Mouse (Mus musculus): ENCODE measurements at regions not wholly inside any gene's neighbourhood (a gene's known extent, or its start where the extent isn't known, plus 50 kb on each side); places are given as distances from the start of the nearest gene placed in this dataset.
"Not testable (repeated sequence)": the region's sequence is repeated elsewhere in the genome, so short reads cannot be mapped to it uniquely, and the experiment has no call there.

GRCm38 (mm10) chr4:38396635-38397034 lies 1053.5 kb upstream of the 1700009N14Rik start:
- DNase-seq (ENCODE audit: low read depth, low spot score), result no peak
- Histone ChIP-seq H3K9ac (ENCODE audit: control insufficient read depth, low read depth, low read length, poor library complexity, severe bottlenecking) (no peak overlapping the region), H3K79me2 (ENCODE audit: control insufficient read depth, insufficient read depth, low read length, poor library complexity) (no peaks in the 10 kb centered on the region), H3K4me3 (ENCODE audit: control insufficient read depth in 1 of 2, insufficient read depth in 1 of 2, low read depth in 2 of 2, low read length in 2 of 2) (no peak overlapping the region), H3K4me1 (ENCODE audit: control insufficient read depth in 1 of 2, insufficient read depth in 2 of 2, low read length in 2 of 2) (no peaks in the 10 kb centered on the region), H3K27me3 (ENCODE audit: control insufficient read depth in 1 of 2, insufficient read depth in 2 of 2, low read length in 2 of 2) (no peaks in the 10 kb centered on the region), H3K27ac (ENCODE audit: control insufficient read depth, low read depth, low read length) (no peak overlapping the region), H3K36me3 (ENCODE audit: control insufficient read depth in 1 of 2, insufficient read depth in 2 of 2, low read length in 2 of 2) (no peaks in the 10 kb centered on the region), H3K9me3 (replicated peaks; ENCODE audit: insufficient read depth, low read length) (no peaks in the 10 kb centered on the region)
- TF ChIP-seq USF2 (IDR thresholded peaks at IDR 0.05; ENCODE audit: borderline replicate concordance in 1 of 2, insufficient read depth in 1 of 2, low read depth in 1 of 2, low read length in 2 of 2) (no peak), MYB (IDR thresholded peaks at IDR 0.05; ENCODE audit: low read depth, low read length) (no peak), POLR2AphosphoS5 (IDR thresholded peaks at IDR 0.05; ENCODE audit: borderline replicate concordance, low read depth, low read length) (no peak), BHLHE40 (IDR thresholded peaks at IDR 0.05; ENCODE audit: borderline replicate concordance, low read depth, low read length) (no peak), USF1 (IDR thresholded peaks at IDR 0.05; ENCODE audit: low read depth, low read length) (no peak), JUND (IDR thresholded peaks at IDR 0.05; ENCODE audit: low read depth, low read length) (no peak), SMC3 (IDR thresholded peaks at IDR 0.05; ENCODE audit: low read depth, low read length) (no peak), MXI1 (IDR thresholded peaks at IDR 0.05; ENCODE audit: low read depth, low read length) (no peak), EP300 (IDR thresholded peaks at IDR 0.05; ENCODE audit: low read depth in 1 of 2, low read length in 2 of 2) (no peak), MAFK (IDR thresholded peaks at IDR 0.05; ENCODE audit: borderline replicate concordance, low read depth, low read length) (no peak), GATA1 (IDR thresholded peaks at IDR 0.05; ENCODE audit: low read depth, low read length) (no peak), ELF1 (IDR thresholded peaks at IDR 0.05; ENCODE audit: low read depth, low read length) (no peak)

GRCm38 (mm10) chr4:38435326-38435725 lies 1014.8 kb upstream of the 1700009N14Rik start:
- not testable (repeated sequence) for H3K79me2 ChIP-seq (ENCODE audit: control insufficient read depth, insufficient read depth, low read length, poor library complexity); H3K9me3 ChIP-seq (replicated peaks; ENCODE audit: insufficient read depth, low read length); H3K27ac ChIP-seq (ENCODE audit: control insufficient read depth, low read depth, low read length); DNase-seq (ENCODE audit: low read depth, low spot score); H3K27me3 ChIP-seq (ENCODE audit: control insufficient read depth in 1 of 2, insufficient read depth in 2 of 2, low read length in 2 of 2); H3K36me3 ChIP-seq (ENCODE audit: control insufficient read depth in 1 of 2, insufficient read depth in 2 of 2, low read length in 2 of 2); H3K4me1 ChIP-seq (ENCODE audit: control insufficient read depth in 1 of 2, insufficient read depth in 2 of 2, low read length in 2 of 2); H3K4me3 ChIP-seq (ENCODE audit: control insufficient read depth in 1 of 2, insufficient read depth in 1 of 2, low read depth in 2 of 2, low read length in 2 of 2); H3K9ac ChIP-seq (ENCODE audit: control insufficient read depth, low read depth, low read length, poor library complexity, severe bottlenecking)

GRCm38 (mm10) chr4:38461473-38462194 lies 988.5 kb upstream of the 1700009N14Rik start:
- Histone ChIP-seq H3K4me1 (ENCODE audit: control insufficient read depth in 1 of 2, insufficient read depth in 2 of 2, low read length in 2 of 2) (no peaks in the 10 kb centered on the region), H3K4me3 (ENCODE audit: control insufficient read depth in 1 of 2, insufficient read depth in 1 of 2, low read depth in 2 of 2, low read length in 2 of 2) (no peak overlapping the region), H3K9ac (ENCODE audit: control insufficient read depth, low read depth, low read length, poor library complexity, severe bottlenecking) (no peak overlapping the region), H3K79me2 (ENCODE audit: control insufficient read depth, insufficient read depth, low read length, poor library complexity) (no peaks in the 10 kb centered on the region), H3K27me3 (ENCODE audit: control insufficient read depth in 1 of 2, insufficient read depth in 2 of 2, low read length in 2 of 2) (no peaks in the 10 kb centered on the region), H3K36me3 (ENCODE audit: control insufficient read depth in 1 of 2, insufficient read depth in 2 of 2, low read length in 2 of 2) (no peaks in the 10 kb centered on the region), H3K9me3 (replicated peaks; ENCODE audit: insufficient read depth, low read length) (no peaks in the 10 kb centered on the region), H3K27ac (ENCODE audit: control insufficient read depth, low read depth, low read length) (no peak overlapping the region)
- no peak for DNase-seq (ENCODE audit: low read depth, low spot score)
- TF ChIP-seq NRF1 (IDR thresholded peaks at IDR 0.05; ENCODE audit: insufficient read depth, low read depth, low read length, poor library complexity, severe bottlenecking) (no peak), MYB (IDR thresholded peaks at IDR 0.05; ENCODE audit: low read depth, low read length) (no peak), POLR2A (IDR thresholded peaks at IDR 0.05; ENCODE audit: control insufficient read depth in 1 of 2, insufficient read depth in 1 of 2, low read depth in 1 of 2, low read length in 2 of 2, poor library complexity in 1 of 2) (no peak), POLR2AphosphoS5 (IDR thresholded peaks at IDR 0.05; ENCODE audit: borderline replicate concordance, low read depth, low read length) (no peak), USF1 (IDR thresholded peaks at IDR 0.05; ENCODE audit: low read depth, low read length) (no peak), MXI1 (IDR thresholded peaks at IDR 0.05; ENCODE audit: low read depth, low read length) (no peak), SIN3A (IDR thresholded peaks at IDR 0.05; ENCODE audit: low read length) (no peak), RCOR1 (IDR thresholded peaks at IDR 0.05; ENCODE audit: low read depth, low read length) (no peak), USF2 (IDR thresholded peaks at IDR 0.05; ENCODE audit: borderline replicate concordance in 1 of 2, insufficient read depth in 1 of 2, low read depth in 1 of 2, low read length in 2 of 2) (no peak), TBP (IDR thresholded peaks at IDR 0.05; ENCODE audit: low read depth, low read length) (no peak)
